Mouse (Mus musculus) lung, embryonic 14.5 days (tissue): ENCODE data around the gene Sprn. TPM values are rescaled to one million over a fixed set of nuclear protein-coding genes. Genes with fewer than 3 reads are reported as not detected.
A peak's percentile ranks its signal among the peaks of the same experiment; 100 is the strongest.

Experiments
- ATAC-seq: fragments of 200-750 bp; cut with Nextera tagmentation; 2 replicates; pipeline ENCODE4 v1.8.0; 2017; ENCODE audit warnings: mild to moderate bottlenecking, moderate TSS enrichment, moderate library complexity; ENCODE audit not compliant: insufficient read depth
- DNase-seq: peaks from one replicate; pipeline ENCODE4 v3.0.0-alpha.2; 2015
- H3K27ac ChIP-seq: fragments of 300-500 bp; sonication (generic); 2 replicates; pipeline ENCODE4 v1.5.1; 2014; ENCODE audit warnings: low read depth, mild to moderate bottlenecking, moderate library complexity
- H3K27me3 ChIP-seq: fragments of 300-500 bp; sonication (generic); 2 replicates; pipeline ENCODE4 v1.6.1; 2014; ENCODE audit warnings: low read length, control low read depth; ENCODE audit not compliant: insufficient read depth
- H3K36me3 ChIP-seq: fragments of 300-500 bp; sonication (generic); 2 replicates; pipeline ENCODE4 v1.6.1; 2014; ENCODE audit warnings: control low read depth; ENCODE audit not compliant: insufficient read depth
- H3K4me1 ChIP-seq: fragments of 300-500 bp; sonication (generic); 2 replicates; pipeline ENCODE4 v1.6.1; 2014; ENCODE audit warnings: antibody characterized with exemption, control low read depth; ENCODE audit not compliant: insufficient read depth
- H3K4me2 ChIP-seq: fragments of 300-500 bp; sonication (generic); 2 replicates; pipeline ENCODE4 v1.6.1; 2014; ENCODE audit warnings: mild to moderate bottlenecking
- H3K4me3 ChIP-seq: fragments of 300-500 bp; sonication (generic); 2 replicates; pipeline ENCODE4 v1.5.1; 2014; ENCODE audit warnings: low read depth, low read length
- H3K9ac ChIP-seq: fragments of 300-500 bp; sonication (generic); 2 replicates; pipeline ENCODE4 v1.6.1; 2014
- H3K9me3 ChIP-seq: fragments of 300-500 bp; sonication (generic); 2 replicates; pipeline ENCODE4 v1.6.1; 2016; ENCODE audit warnings: low read depth, low read length, control low read depth
- CTCF ChIP-seq: IDR thresholded peaks from 2 replicates; pipeline ENCODE4 v1.5.1; 2016; ENCODE audit warnings: antibody characterized with exemption, low read depth
- WGBS: fragments of 180-500 bp; shearing (Covaris S2); extraction: QIAGEN DNeasy Blood & Tissue Kit; methylation state at CpG from one replicate; pipeline ENCODE4 v1.1.7; 2014; 5-methylcytosine and 5-hydroxymethylcytosine counted together
- polyA plus RNA-seq: library from polyadenylated mRNA; unstranded; fragments of >200 nt; fragmentation: Nextera tagmentation; extraction: Ambion mirVana; gene quantifications from 2 replicates; pipeline ENCODE4 v1.2.1, GENCODE M21; 2014

Gene Sprn
- polyA plus RNA-seq, 1 experiment from 2014 or later = 0.12 TPM

- 88% methylated on average over 2 of the region's 2 CpGs for WGBS
- Histone ChIP-seq H3K4me3 (no peak overlapping the region), H3K9me3 (no peaks in the 10 kb centered on the region), H3K4me1 (0 out of 2 replicates have a peak, but pooled peaks cover 3% of the 10 kb centered on the region), H3K27ac (no peak overlapping the region), H3K36me3 (no peaks in the 10 kb centered on the region), H3K9ac (no peak overlapping the region), H3K27me3 (no peaks in the 10 kb centered on the region), H3K4me2 (no peak overlapping the region)
- ATAC-seq (no peak), DNase-seq (no peak)
- no peak for TF ChIP-seq CTCF
Observed at GRCm38 (mm10) chr7:140120484-140120883, 34.2 kb downstream of the Sprn start.

GRCm38 (mm10) chr7:140116329-140117054, 38.2 kb downstream of the Sprn start, which contains the start of gene Echs1:
Gene Echs1, minus strand, starts transcription at chr7:140116476.
- H3K9me3 ChIP-seq = no peaks in the 10 kb centered on the region
- H3K4me2 ChIP-seq = peak within 1 kb of the TSS; percentile 93
- no peak for TF ChIP-seq CTCF
- peak within 1 kb of the TSS; percentile 59 for H3K4me3 ChIP-seq
- ATAC-seq = peak; percentile 96
- H3K36me3 ChIP-seq = peaks cover 14% of the 10 kb centered on the region
- no peaks in the 10 kb centered on the region for H3K27me3 ChIP-seq
- DNase-seq = peak; percentile 93
- H3K9ac ChIP-seq = peak within 1 kb of the TSS; percentile 69
- WGBS = 4% methylated on average over 28 of the region's 28 CpGs
- H3K27ac ChIP-seq = peak within 1 kb of the TSS; percentile 75
- 0 out of 2 replicates have a peak, but pooled peaks cover 3% of the 10 kb centered on the region for H3K4me1 ChIP-seq

DNA sequence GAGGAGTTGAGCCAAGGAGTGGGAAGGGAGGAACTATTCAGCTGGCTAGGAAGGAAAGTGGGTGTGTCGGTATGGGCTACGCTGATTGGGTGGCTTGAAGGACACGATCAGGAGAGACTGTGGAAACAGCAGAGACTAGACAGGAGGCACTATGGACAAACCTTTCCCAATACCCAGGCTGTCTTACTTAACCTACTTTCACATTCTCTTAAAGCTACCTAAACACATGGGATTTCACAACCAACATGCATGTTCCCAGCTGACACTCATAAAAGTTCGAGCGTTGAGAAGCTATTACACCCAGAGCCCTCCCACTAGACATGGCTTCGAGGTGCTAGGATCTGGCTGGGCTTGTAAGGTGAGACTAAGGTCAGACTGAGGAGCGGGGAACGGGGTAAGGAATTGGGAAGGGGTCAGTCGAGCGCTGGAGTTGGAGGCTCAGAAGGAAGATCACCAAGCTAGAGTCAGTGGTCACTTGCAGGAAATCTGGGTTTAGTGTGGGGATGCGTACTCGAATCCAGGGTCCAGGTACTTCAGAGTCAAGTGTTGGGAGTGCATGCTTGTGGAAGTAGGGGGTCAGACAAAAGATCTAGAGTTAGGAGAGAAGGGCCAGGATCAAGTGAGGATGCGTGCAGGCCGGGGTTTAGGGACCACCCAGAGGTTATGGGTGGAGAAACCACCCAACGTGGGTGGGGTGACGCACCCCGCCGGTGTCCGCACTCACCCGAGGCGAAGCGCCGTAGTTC, 38.9 kb downstream of the Sprn start, which contains the start of gene Paox:
Paox (plus strand) TSS at position 217 of the 746 bp plus-strand sequence.
- Histone ChIP-seq H3K27me3 (no peaks in the 10 kb centered on the region), H3K27ac (peak within 1 kb of the TSS; percentile 75), H3K4me3 (peak within 1 kb of the TSS; percentile 59), H3K9ac (peak within 1 kb of the TSS; percentile 69), H3K9me3 (no peaks in the 10 kb centered on the region), H3K4me2 (peak within 1 kb of the TSS; percentile 93), H3K36me3 (peaks cover 20% of the 10 kb centered on the region), H3K4me1 (0 out of 2 replicates have a peak, but pooled peaks cover 3% of the 10 kb centered on the region)
- ATAC-seq (peak; percentile 86), DNase-seq (peak; percentile 85)
- WGBS = under 1% methylated on average over 23 of the region's 23 CpGs
- TF ChIP-seq CTCF = no peak

DNA sequence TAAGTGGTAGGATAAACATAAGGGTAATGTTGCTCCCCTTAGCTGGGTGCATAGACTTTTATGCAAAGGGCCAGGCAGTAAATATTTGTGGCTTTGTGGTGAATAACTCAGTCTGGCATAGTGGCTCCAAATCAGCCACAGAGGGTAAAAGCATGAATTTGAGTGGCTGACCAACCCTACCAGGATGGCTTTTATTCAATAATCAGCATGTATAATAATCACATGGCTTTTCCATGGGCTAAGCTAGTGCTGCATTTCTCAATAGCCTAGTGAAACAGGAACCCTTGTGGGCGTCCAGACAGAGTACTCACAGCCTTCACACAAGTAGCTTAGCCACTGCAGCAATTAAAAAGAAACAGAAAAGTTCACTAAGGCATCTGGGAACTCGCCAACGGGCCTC, 42.7 kb downstream of the Sprn start:
- Histone ChIP-seq H3K9ac (no peak overlapping the region), H3K27me3 (no peaks in the 10 kb centered on the region), H3K36me3 (peaks cover 55% of the 10 kb centered on the region), H3K4me1 (0 out of 2 replicates have a peak, but pooled peaks cover under 1% of the 10 kb centered on the region), H3K9me3 (no peaks in the 10 kb centered on the region), H3K27ac (no peak overlapping the region), H3K4me3 (no peak overlapping the region), H3K4me2 (no peak overlapping the region)
- no peak for TF ChIP-seq CTCF
- WGBS = 64% methylated on average over 3 of the region's 3 CpGs
- DNase-seq = no peak
- no peak for ATAC-seq

GRCm38 (mm10) chr7:140104009-140104408, 50.7 kb downstream of the Sprn start:
- no peaks in the 10 kb centered on the region for H3K9me3 ChIP-seq
- H3K9ac ChIP-seq = no peak overlapping the region
- DNase-seq (no peak), ATAC-seq (no peak)
- H3K36me3 ChIP-seq = peaks cover 35% of the 10 kb centered on the region
- no peak for TF ChIP-seq CTCF
- H3K4me3 ChIP-seq = no peak overlapping the region
- no peaks in the 10 kb centered on the region for H3K27me3 ChIP-seq
- WGBS = 73% methylated on average over 4 of the region's 4 CpGs
- no peak overlapping the region for H3K4me2 ChIP-seq
- no peak overlapping the region for H3K27ac ChIP-seq
- no peaks in the 10 kb centered on the region for H3K4me1 ChIP-seq

- Histone ChIP-seq H3K4me2 (peak within 1 kb of the TSS; percentile 75), H3K27ac (no peak within 1 kb of the TSS), H3K9me3 (no peaks in the 10 kb centered on the region), H3K9ac (peak within 1 kb of the TSS; percentile 48), H3K36me3 (peaks cover 19% of the 10 kb centered on the region), H3K27me3 (no peaks in the 10 kb centered on the region), H3K4me3 (peak within 1 kb of the TSS; percentile 38), H3K4me1 (no peaks in the 10 kb centered on the region)
- no peak for TF ChIP-seq CTCF
- WGBS = under 1% methylated on average over 30 of the region's 30 CpGs
- DNase-seq (peak; percentile 85), ATAC-seq (peak; percentile 91)
Observed at GRCm38 (mm10) chr7:140101993-140102860, 52.5 kb downstream of the Sprn start, which contains the start of gene Fuom. Gene Fuom, minus strand, starts transcription at chr7:140102441.
